8 mouse cellular contexts compared by ENCODE assay signal in genomic region chr5:37822791-37823720, GRCm38 (mm10). TPM values are rescaled to one million over a fixed set of nuclear protein-coding genes. Genes with fewer than 3 reads are reported as not detected.
DNase-seq lines count a peak whose midpoint lies in the region; ATAC-seq lines count a peak whose summit lies in the region.

No protein-coding gene starts in this region.

- no peak overlapping the region for H3K27ac ChIP-seq in forebrain, embryonic 13.5 days
- H3K27ac ChIP-seq in hindbrain, embryonic 14.5 days, result no peak overlapping the region

- H3K4me1 ChIP-seq in megakaryocyte, embryonic 14.5 days, result peaks cover 44% of the 10 kb centered on the region
- H3K4me1 ChIP-seq in forebrain, embryonic 13.5 days, result peaks cover 40% of the 10 kb centered on the region
- peaks cover 15% of the 10 kb centered on the region; the same call in 1 of the 2 replicates for H3K4me1 ChIP-seq in hindbrain, embryonic 14.5 days (replicated peaks; ENCODE audit: control insufficient read depth, insufficient read depth, low read length)

- H3K9me3 ChIP-seq in megakaryocyte, embryonic 14.5 days, result peaks cover 13% of the 10 kb centered on the region; the same call in 1 of the 2 replicates
- no peaks in the 10 kb centered on the region for H3K9me3 ChIP-seq in forebrain, embryonic 13.5 days (replicated peaks)
- no peaks in the 10 kb centered on the region for H3K9me3 ChIP-seq in hindbrain, embryonic 14.5 days (ENCODE audit: control insufficient read depth, low read length)

- no peaks in the 10 kb centered on the region for H3K36me3 ChIP-seq in megakaryocyte, embryonic 14.5 days (replicated peaks; ENCODE audit: low read length)
- H3K36me3 ChIP-seq in forebrain, embryonic 13.5 days (ENCODE audit: poor library complexity, severe bottlenecking), result no peaks in the 10 kb centered on the region
- H3K36me3 ChIP-seq in hindbrain, embryonic 14.5 days (replicated peaks; ENCODE audit: control insufficient read depth, insufficient read depth), result no peaks in the 10 kb centered on the region

- peak overlapping the region; percentile 71 for H3K4me2 ChIP-seq in forebrain, embryonic 13.5 days
- H3K4me2 ChIP-seq in hindbrain, embryonic 14.5 days (replicated peaks), result peak overlapping the region; percentile 58

- DNase-seq in hindbrain, embryonic 14.5 days (ENCODE audit: low spot score), result no peak
- peak; percentile 23 for DNase-seq in mesoderm, embryonic 11.5 days (ENCODE audit: low read depth, low spot score)
- DNase-seq in urinary bladder, postnatal 25 days (ENCODE audit: low spot score), result no peak
- DNase-seq in thymus, postnatal 25 days, result no peak

- WGBS in forebrain, embryonic 13.5 days, result under 1% methylated on average over 42 of the region's 42 CpGs
- 1% methylated on average over 42 of the region's 42 CpGs for WGBS in hindbrain, embryonic 14.5 days

- peak overlapping the region; percentile 92 for H3K4me3 ChIP-seq in megakaryocyte, embryonic 14.5 days (replicated peaks)
- H3K4me3 ChIP-seq in forebrain, embryonic 13.5 days, result peak overlapping the region; percentile 40
- H3K4me3 ChIP-seq in hindbrain, embryonic 14.5 days (replicated peaks; ENCODE audit: low read length), result peak overlapping the region; percentile 30

- no peak for ATAC-seq in megakaryocyte, adult 5-6 weeks (ENCODE audit: poor library complexity, severe bottlenecking)
- no peak for ATAC-seq in forebrain, embryonic 13.5 days
- no peak for ATAC-seq in hindbrain, embryonic 14.5 days (ENCODE audit: low FRiP score)
- no peak for ATAC-seq in erythroblast, adult 5-6 weeks (replicated peaks; ENCODE audit: low FRiP score, poor library complexity, severe bottlenecking)

- peak overlapping the region; percentile 61; the same call in 1 of the 2 replicates for H3K9ac ChIP-seq in forebrain, embryonic 13.5 days
- peak overlapping the region; percentile 54 for H3K9ac ChIP-seq in hindbrain, embryonic 14.5 days

- H3K27me3 ChIP-seq in megakaryocyte, embryonic 14.5 days (replicated peaks), result peaks cover 98% of the 10 kb centered on the region
- peaks cover 98% of the 10 kb centered on the region for H3K27me3 ChIP-seq in forebrain, embryonic 13.5 days
- peaks cover 90% of the 10 kb centered on the region for H3K27me3 ChIP-seq in hindbrain, embryonic 14.5 days (ENCODE audit: control insufficient read depth, insufficient read depth, low read length)

RNA-seq across cellular contexts. Expression of gene Msx1, which starts 1.3 kb away (rescaled TPM):
- not detected in 2 replicates for polyA plus RNA-seq in megakaryocyte, embryonic 14.5 days (2012; ENCODE audit: insufficient read depth, low replicate concordance)
- not detected in 2 replicates for total RNA-seq in megakaryocyte, adult 5-6 weeks (2015)
- total RNA-seq in megakaryocyte, adult 5-6 weeks (2017), result not detected in 2 replicates
- polyA plus RNA-seq in forebrain, embryonic 13.5 days (2015; fragmentation: Nextera tagmentation; extraction: Ambion mirVana), result 17.7 and 20.2 TPM in 2 replicates
- polyA plus RNA-seq in hindbrain, embryonic 14.5 days (2014; fragmentation: Nextera tagmentation; extraction: Ambion mirVana), result 25.4 and 37.4 TPM in 2 replicates
- total RNA-seq in erythroblast, adult 5-6 weeks (2015; ENCODE audit: low replicate concordance), result not detected in 2 replicates
- total RNA-seq in erythroblast, adult 5-6 weeks (2017; ENCODE audit: low replicate concordance), result not detected in 2 replicates

Comparison
In these comparisons a context has a peak if more than half of its experiments do, and no peak if none do; other contexts are left out.
1. H3K4me3 ChIP-seq: peak in every context shown above with its lines; median percentile 92 in megakaryocyte, embryonic 14.5 days; 40 in forebrain, embryonic 13.5 days; 30 in hindbrain, embryonic 14.5 days.
2. RNA of gene Msx1, which starts 1.3 kb away (polyA plus RNA-seq): 25.4 to 37.4 TPM in hindbrain, embryonic 14.5 days and 17.7 to 20.2 TPM in forebrain, embryonic 13.5 days; not detected in megakaryocyte, embryonic 14.5 days; every median in the first group is over 10 times any median in the second.